Mouse (Mus musculus): ENCODE measurements at regions not wholly inside any gene's neighbourhood (a gene's known extent, or its start where the extent isn't known, plus 50 kb on each side); places are given as distances from the start of the nearest gene placed in this dataset.
"Not testable (repeated sequence)": the region's sequence is repeated elsewhere in the genome, so short reads cannot be mapped to it uniquely, and the experiment has no call there.

GRCm38 (mm10) chr17:4024384-4024783 lies 328.3 kb upstream of the Nox3 start:
- Histone ChIP-seq H3K27ac (ENCODE audit: low read depth, low read length) (no peak overlapping the region), H3K4me2 (replicated peaks; ENCODE audit: low read depth, low read length) (no peak overlapping the region), H3K9ac (ENCODE audit: low read depth, low read length) (no peak overlapping the region), H3K4me3 (ENCODE audit: low read length) (no peak overlapping the region), H3K9me3 (ENCODE audit: control insufficient read depth, low read length) (no peaks in the 10 kb centered on the region), H3K36me3 (ENCODE audit: control insufficient read depth, insufficient read depth, low read length) (no peaks in the 10 kb centered on the region), H3K27me3 (ENCODE audit: control insufficient read depth, insufficient read depth, low read length) (no peaks in the 10 kb centered on the region), H3K4me1 (ENCODE audit: control insufficient read depth, insufficient read depth, low read length) (no peaks in the 10 kb centered on the region)
- ATAC-seq (ENCODE audit: low FRiP score, low TSS enrichment), result no peak
- WGBS, result 65% methylated on average over 2 of the region's 2 CpGs

DNA sequence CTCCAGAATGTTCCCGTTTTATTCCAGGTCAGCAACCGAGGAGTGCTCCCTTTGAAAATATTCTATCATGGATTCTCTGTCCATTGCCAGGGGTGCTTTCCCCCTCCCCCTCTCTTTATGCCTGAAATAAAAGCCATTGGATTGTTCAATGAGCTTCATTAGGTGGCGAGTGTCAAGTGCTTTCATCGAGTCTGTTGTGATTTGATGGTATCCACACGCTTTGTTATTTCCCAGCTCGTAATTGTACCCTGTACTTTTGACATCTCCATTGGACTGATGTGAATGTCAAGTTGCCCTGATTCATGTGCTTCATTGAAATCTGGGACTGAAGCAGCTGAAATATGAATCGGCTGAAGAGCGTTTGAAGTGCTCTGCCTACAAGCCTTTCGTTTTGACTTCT lies 333.1 kb upstream of the Nox3 start:
- Histone ChIP-seq H3K4me1 (ENCODE audit: control insufficient read depth, insufficient read depth, low read length) (no peaks in the 10 kb centered on the region), H3K27me3 (ENCODE audit: control insufficient read depth, insufficient read depth, low read length) (no peaks in the 10 kb centered on the region), H3K27ac (ENCODE audit: low read depth, low read length) (no peak overlapping the region), H3K4me2 (replicated peaks; ENCODE audit: low read depth, low read length) (no peak overlapping the region), H3K36me3 (ENCODE audit: control insufficient read depth, insufficient read depth, low read length) (no peaks in the 10 kb centered on the region), H3K4me3 (ENCODE audit: low read length) (no peak overlapping the region), H3K9ac (ENCODE audit: low read depth, low read length) (no peak overlapping the region), H3K9me3 (ENCODE audit: control insufficient read depth, low read length) (no peaks in the 10 kb centered on the region)
- ATAC-seq (ENCODE audit: low FRiP score, low TSS enrichment), result no peak
- WGBS, result 80% methylated on average over 9 of the region's 9 CpGs

- H3K27ac ChIP-seq (ENCODE audit: low read depth, low read length), result peak overlapping the region; percentile 25; the same call in 1 of the 2 replicates
- no peak overlapping the region for H3K4me2 ChIP-seq (replicated peaks; ENCODE audit: low read depth, low read length)
- no peak overlapping the region for H3K4me3 ChIP-seq (ENCODE audit: low read length)
- H3K4me1 ChIP-seq (ENCODE audit: control insufficient read depth, insufficient read depth, low read length), result no peaks in the 10 kb centered on the region
- peak; percentile 16; the same call in 1 of the 2 replicates for ATAC-seq (ENCODE audit: low FRiP score, low TSS enrichment)
- no peaks in the 10 kb centered on the region for H3K36me3 ChIP-seq (ENCODE audit: control insufficient read depth, insufficient read depth, low read length)
- 44% methylated on average over 3 of the region's 3 CpGs for WGBS
- H3K9ac ChIP-seq (ENCODE audit: low read depth, low read length), result no peak overlapping the region
- H3K27me3 ChIP-seq (ENCODE audit: control insufficient read depth, insufficient read depth, low read length), result no peaks in the 10 kb centered on the region
- no peaks in the 10 kb centered on the region for H3K9me3 ChIP-seq (ENCODE audit: control insufficient read depth, low read length)
Measured at GRCm38 (mm10) chr17:4034816-4035360, 338.8 kb upstream of the Nox3 start.

DNA sequence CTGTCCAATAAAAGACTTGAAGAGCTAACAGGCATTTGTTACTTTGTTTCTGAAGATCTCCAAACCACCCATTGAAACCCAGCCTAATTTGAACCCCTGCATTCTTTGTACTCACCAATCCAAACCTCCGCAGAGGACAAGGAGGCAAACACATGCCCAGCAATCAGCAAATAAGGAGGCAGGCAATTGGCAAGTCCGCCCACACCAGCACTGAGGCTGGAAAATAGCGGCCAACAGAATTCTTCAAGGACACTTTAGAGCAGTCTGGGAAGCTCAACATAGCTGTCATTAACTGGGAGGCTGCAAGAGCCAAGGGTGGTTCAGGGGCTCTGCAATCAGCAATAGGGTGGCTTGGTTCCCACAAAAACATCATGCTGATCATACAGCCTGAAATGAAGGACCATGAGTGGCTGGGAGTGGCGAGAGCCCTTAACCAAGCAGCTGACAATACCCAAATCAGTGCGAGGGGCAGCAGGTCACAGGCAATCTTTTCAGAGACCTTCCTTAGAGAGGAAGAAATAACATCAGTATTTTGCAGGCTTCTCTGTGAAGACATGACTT lies 344.1 kb upstream of the Nox3 start:
- Histone ChIP-seq H3K36me3 (ENCODE audit: control insufficient read depth, insufficient read depth, low read length) (no peaks in the 10 kb centered on the region), H3K27me3 (ENCODE audit: control insufficient read depth, insufficient read depth, low read length) (no peaks in the 10 kb centered on the region), H3K9me3 (ENCODE audit: control insufficient read depth, low read length) (no peaks in the 10 kb centered on the region), H3K4me1 (ENCODE audit: control insufficient read depth, insufficient read depth, low read length) (no peaks in the 10 kb centered on the region), H3K27ac (ENCODE audit: low read depth, low read length) (0 out of 2 replicates have a peak overlapping the region, but pooled peaks have one; percentile 4), H3K4me2 (replicated peaks; ENCODE audit: low read depth, low read length) (no peak overlapping the region), H3K4me3 (ENCODE audit: low read length) (no peak overlapping the region), H3K9ac (ENCODE audit: low read depth, low read length) (no peak overlapping the region)
- WGBS, result 17% methylated on average over 5 of the region's 5 CpGs
- ATAC-seq (ENCODE audit: low FRiP score, low TSS enrichment), result peak; percentile 87

- H3K4me3 ChIP-seq (ENCODE audit: low read length); H3K9ac ChIP-seq (ENCODE audit: low read depth, low read length); H3K27me3 ChIP-seq (ENCODE audit: control insufficient read depth, insufficient read depth, low read length); H3K27ac ChIP-seq (ENCODE audit: low read depth, low read length); ATAC-seq (ENCODE audit: low FRiP score, low TSS enrichment); H3K9me3 ChIP-seq (ENCODE audit: control insufficient read depth, low read length); H3K36me3 ChIP-seq (ENCODE audit: control insufficient read depth, insufficient read depth, low read length); H3K4me1 ChIP-seq (ENCODE audit: control insufficient read depth, insufficient read depth, low read length); H3K4me2 ChIP-seq (replicated peaks; ENCODE audit: low read depth, low read length): not testable (repeated sequence)
Measured at GRCm38 (mm10) chr17:4060186-4060585, 364.1 kb upstream of the Nox3 start.

DNA sequence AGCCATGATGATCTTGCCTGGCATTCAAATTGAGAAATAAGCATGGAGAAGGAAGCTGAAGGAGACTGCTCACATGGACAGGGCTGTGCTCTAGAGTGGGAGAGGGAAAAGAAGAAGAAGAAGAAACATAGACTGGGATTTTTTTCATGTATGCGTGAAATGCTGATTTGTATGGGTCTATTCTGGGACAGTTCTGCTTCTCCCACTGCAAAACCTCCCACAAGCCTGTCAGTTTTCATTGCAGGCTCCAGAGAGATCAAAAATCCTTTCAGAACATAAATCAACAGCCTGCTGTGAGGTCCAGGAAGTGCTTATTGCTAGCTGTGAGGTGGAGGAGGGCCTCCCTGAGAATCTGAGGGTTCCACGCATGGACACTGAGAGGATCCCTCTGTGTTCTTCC lies 377.3 kb upstream of the Nox3 start:
- Histone ChIP-seq H3K4me3 (ENCODE audit: low read length) (no peak overlapping the region), H3K9me3 (ENCODE audit: control insufficient read depth, low read length) (no peaks in the 10 kb centered on the region), H3K9ac (ENCODE audit: low read depth, low read length) (no peak overlapping the region), H3K4me2 (replicated peaks; ENCODE audit: low read depth, low read length) (no peak overlapping the region), H3K27ac (ENCODE audit: low read depth, low read length) (no peak overlapping the region), H3K36me3 (ENCODE audit: control insufficient read depth, insufficient read depth, low read length) (no peaks in the 10 kb centered on the region), H3K27me3 (ENCODE audit: control insufficient read depth, insufficient read depth, low read length) (no peaks in the 10 kb centered on the region), H3K4me1 (ENCODE audit: control insufficient read depth, insufficient read depth, low read length) (peaks cover 7% of the 10 kb centered on the region; the same call in 1 of the 2 replicates)
- no peak for ATAC-seq (ENCODE audit: low FRiP score, low TSS enrichment)
- 26% methylated on average over 2 of the region's 2 CpGs for WGBS

DNA sequence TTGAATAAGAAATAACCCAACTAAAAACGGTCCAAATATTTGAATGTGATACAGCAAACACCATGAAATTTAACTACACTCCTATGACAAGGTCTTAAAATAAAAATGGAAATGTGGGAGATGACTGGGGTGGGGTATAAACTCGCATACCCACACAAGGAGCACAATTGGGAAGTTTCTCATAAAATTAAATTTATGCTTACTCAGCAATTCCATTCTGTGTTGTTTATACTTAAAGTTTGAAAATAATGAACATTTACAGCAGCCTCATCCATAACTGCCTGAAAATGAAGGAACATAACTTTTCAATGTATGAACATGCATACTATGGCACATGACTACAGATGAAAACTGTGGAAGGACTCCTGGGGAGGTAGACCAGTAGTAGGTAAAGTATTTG lies 384.5 kb upstream of the Nox3 start:
- H3K9me3 ChIP-seq (ENCODE audit: control insufficient read depth, low read length), result no peaks in the 10 kb centered on the region
- H3K36me3 ChIP-seq (ENCODE audit: control insufficient read depth, insufficient read depth, low read length), result no peaks in the 10 kb centered on the region
- H3K27ac ChIP-seq (ENCODE audit: low read depth, low read length), result no peak overlapping the region
- no peak for ATAC-seq (ENCODE audit: low FRiP score, low TSS enrichment)
- 83% methylated on average over 2 of the region's 2 CpGs for WGBS
- no peaks in the 10 kb centered on the region for H3K4me1 ChIP-seq (ENCODE audit: control insufficient read depth, insufficient read depth, low read length)
- H3K27me3 ChIP-seq (ENCODE audit: control insufficient read depth, insufficient read depth, low read length), result no peaks in the 10 kb centered on the region
- H3K4me3 ChIP-seq (ENCODE audit: low read length), result no peak overlapping the region
- H3K9ac ChIP-seq (ENCODE audit: low read depth, low read length), result no peak overlapping the region
- no peak overlapping the region for H3K4me2 ChIP-seq (replicated peaks; ENCODE audit: low read depth, low read length)

DNA sequence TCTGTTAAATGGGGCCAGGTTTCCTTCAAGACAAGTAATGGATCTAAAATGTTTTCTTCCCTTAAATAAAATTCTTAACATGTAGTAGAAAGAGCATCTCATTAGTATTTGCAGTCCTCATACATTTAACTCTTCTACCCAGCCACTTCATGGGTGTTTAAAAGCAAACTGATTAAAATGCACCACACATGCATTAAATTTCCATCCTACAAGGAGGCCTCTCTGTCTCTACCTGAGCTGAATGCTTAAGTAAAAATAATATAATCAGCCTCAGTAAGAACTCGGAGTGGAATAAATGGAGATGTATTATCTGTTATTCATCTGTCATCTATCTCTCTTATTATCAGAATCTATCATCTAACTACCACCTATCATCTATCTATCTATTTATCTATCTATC lies 398.6 kb upstream of the Nox3 start:
- no peaks in the 10 kb centered on the region for H3K4me1 ChIP-seq (ENCODE audit: control insufficient read depth, insufficient read depth, low read length)

GRCm38 (mm10) chr17:4103321-4103720 lies 407.3 kb upstream of the Nox3 start:
- no peak for ATAC-seq (ENCODE audit: low FRiP score, low TSS enrichment)
- 87% methylated on average over 3 of the region's 3 CpGs for WGBS
- no peaks in the 10 kb centered on the region for H3K27me3 ChIP-seq (ENCODE audit: control insufficient read depth, insufficient read depth, low read length)

More for the DNA sequence above, 398.6 kb upstream of the Nox3 start:
- no peak for ATAC-seq (ENCODE audit: low FRiP score, low TSS enrichment)
- no peak overlapping the region for H3K9ac ChIP-seq (ENCODE audit: low read depth, low read length)
- H3K27me3 ChIP-seq (ENCODE audit: control insufficient read depth, insufficient read depth, low read length), result no peaks in the 10 kb centered on the region
- no peaks in the 10 kb centered on the region for H3K36me3 ChIP-seq (ENCODE audit: control insufficient read depth, insufficient read depth, low read length)
- 78% methylated on average over 1 of the region's 1 CpGs for WGBS
- H3K27ac ChIP-seq (ENCODE audit: low read depth, low read length), result no peak overlapping the region
- H3K9me3 ChIP-seq (ENCODE audit: control insufficient read depth, low read length), result no peaks in the 10 kb centered on the region
- no peak overlapping the region for H3K4me2 ChIP-seq (replicated peaks; ENCODE audit: low read depth, low read length)
- no peak overlapping the region for H3K4me3 ChIP-seq (ENCODE audit: low read length)

More at GRCm38 (mm10) chr17:4103321-4103720, 407.3 kb upstream of the Nox3 start:
- Histone ChIP-seq H3K27ac (ENCODE audit: low read depth, low read length) (no peak overlapping the region), H3K9me3 (ENCODE audit: control insufficient read depth, low read length) (no peaks in the 10 kb centered on the region), H3K4me2 (replicated peaks; ENCODE audit: low read depth, low read length) (no peak overlapping the region), H3K36me3 (ENCODE audit: control insufficient read depth, insufficient read depth, low read length) (no peaks in the 10 kb centered on the region), H3K9ac (ENCODE audit: low read depth, low read length) (no peak overlapping the region), H3K4me3 (ENCODE audit: low read length) (no peak overlapping the region), H3K4me1 (ENCODE audit: control insufficient read depth, insufficient read depth, low read length) (no peaks in the 10 kb centered on the region)
